Mouse (Mus musculus): Measurements from ENCODE around the gene Scamp5. TPM values are rescaled to one million over a fixed set of nuclear protein-coding genes. Genes with fewer than 3 reads are reported as not detected.
A peak's percentile ranks its signal among the peaks of the same experiment; 100 is the strongest.

The Scamp5 gene
- polyA plus RNA-seq (2015; fragmentation: Nextera tagmentation; extraction: Ambion mirVana), result 153 and 155 TPM in 2 replicates

GRCm38 (mm10) chr9:57467896-57468549, at the start of gene Scamp5:
TSS of gene Scamp5 (minus strand) at chr9:57468060.
- Histone ChIP-seq H3K9ac (peak within 1 kb of the TSS; percentile 83), H3K36me3 (replicated peaks) (no peaks in the 10 kb centered on the region), H3K4me3 (peak within 1 kb of the TSS; percentile 65), H3K4me1 (peaks cover 26% of the 10 kb centered on the region), H3K4me2 (peak within 1 kb of the TSS; percentile 79), H3K9me3 (no peaks in the 10 kb centered on the region), H3K27me3 (replicated peaks) (no peaks in the 10 kb centered on the region), H3K27ac (peak within 1 kb of the TSS; percentile 93)
- ATAC-seq (replicated peaks), result peak; percentile 95
- WGBS, result 2% methylated on average over 47 of the region's 48 CpGs

GRCm38 (mm10) chr9:57517113-57517512, 49.3 kb upstream of the Scamp5 start:
- no peaks in the 10 kb centered on the region for H3K9me3 ChIP-seq
- H3K4me1 ChIP-seq, result peaks cover 6% of the 10 kb centered on the region
- H3K36me3 ChIP-seq (replicated peaks), result no peaks in the 10 kb centered on the region
- ATAC-seq (replicated peaks), result no peak
- no peak overlapping the region for H3K4me3 ChIP-seq
- no peak overlapping the region for H3K4me2 ChIP-seq
- 12% methylated on average over 3 of the region's 3 CpGs for WGBS
- H3K9ac ChIP-seq, result no peak overlapping the region
- peak overlapping the region; percentile 66 for H3K27ac ChIP-seq
- H3K27me3 ChIP-seq (replicated peaks), result no peaks in the 10 kb centered on the region

GRCm38 (mm10) chr9:57510577-57510976, 42.7 kb upstream of the Scamp5 start:
- Histone ChIP-seq H3K4me3 (no peak overlapping the region), H3K27me3 (replicated peaks) (0 out of 2 replicates have a peak, but pooled peaks cover 4% of the 10 kb centered on the region), H3K9me3 (no peaks in the 10 kb centered on the region), H3K4me1 (peaks cover 9% of the 10 kb centered on the region), H3K9ac (no peak overlapping the region), H3K27ac (no peak overlapping the region), H3K4me2 (no peak overlapping the region), H3K36me3 (replicated peaks) (no peaks in the 10 kb centered on the region)
- no peak for ATAC-seq (replicated peaks)
- WGBS, result 59% methylated on average over 2 of the region's 2 CpGs

- Histone ChIP-seq H3K27me3 (replicated peaks) (peaks cover 31% of the 10 kb centered on the region), H3K9ac (no peak overlapping the region), H3K27ac (peak overlapping the region; percentile 77), H3K4me1 (peaks cover 56% of the 10 kb centered on the region), H3K36me3 (replicated peaks) (no peaks in the 10 kb centered on the region), H3K9me3 (no peaks in the 10 kb centered on the region), H3K4me2 (peak overlapping the region; percentile 98), H3K4me3 (peak overlapping the region; percentile 7)
- 5% methylated on average over 8 of the region's 8 CpGs for WGBS
- peak; percentile 92 for ATAC-seq (replicated peaks)
Observed at GRCm38 (mm10) chr9:57505700-57506099, 37.8 kb upstream of the Scamp5 start.

GRCm38 (mm10) chr9:57504891-57505290, 37.0 kb upstream of the Scamp5 start:
- WGBS, result 47% methylated on average over 10 of the region's 10 CpGs
- peaks cover 36% of the 10 kb centered on the region for H3K27me3 ChIP-seq (replicated peaks)
- H3K4me1 ChIP-seq, result peaks cover 56% of the 10 kb centered on the region
- no peaks in the 10 kb centered on the region for H3K9me3 ChIP-seq
- peak overlapping the region; percentile 77 for H3K27ac ChIP-seq
- peak overlapping the region; percentile 98 for H3K4me2 ChIP-seq
- no peak for ATAC-seq (replicated peaks)
- no peaks in the 10 kb centered on the region for H3K36me3 ChIP-seq (replicated peaks)
- H3K4me3 ChIP-seq, result peak overlapping the region; percentile 47
- H3K9ac ChIP-seq, result no peak overlapping the region; the same call in 1 of the 2 replicates

- peak; percentile 57 for ATAC-seq (replicated peaks)
- H3K9me3 ChIP-seq, result no peaks in the 10 kb centered on the region
- no peaks in the 10 kb centered on the region for H3K36me3 ChIP-seq (replicated peaks)
- 1% methylated on average over 34 of the region's 34 CpGs for WGBS
- H3K27ac ChIP-seq, result peak overlapping the region; percentile 77
- H3K4me1 ChIP-seq, result peaks cover 56% of the 10 kb centered on the region
- peak overlapping the region; percentile 47 for H3K4me3 ChIP-seq
- H3K9ac ChIP-seq, result peak overlapping the region; percentile 53
- H3K27me3 ChIP-seq (replicated peaks), result peaks cover 36% of the 10 kb centered on the region
- peak overlapping the region; percentile 98 for H3K4me2 ChIP-seq
Observed at GRCm38 (mm10) chr9:57504381-57504700, 36.5 kb upstream of the Scamp5 start.

- H3K9me3 ChIP-seq, result no peaks in the 10 kb centered on the region
- H3K4me2 ChIP-seq, result peak within 1 kb of the TSS; percentile 98
- ATAC-seq (replicated peaks), result peak; percentile 61; the same call in 1 of the 2 replicates
- H3K27me3 ChIP-seq (replicated peaks), result peaks cover 36% of the 10 kb centered on the region
- H3K27ac ChIP-seq, result peak within 1 kb of the TSS; percentile 77
- H3K36me3 ChIP-seq (replicated peaks), result no peaks in the 10 kb centered on the region
- under 1% methylated on average over 46 of the region's 46 CpGs for WGBS
- peak within 1 kb of the TSS; percentile 47 for H3K4me3 ChIP-seq
- peak within 1 kb of the TSS; percentile 53 for H3K9ac ChIP-seq
- H3K4me1 ChIP-seq, result peaks cover 56% of the 10 kb centered on the region
Observed at GRCm38 (mm10) chr9:57503622-57504380, 35.9 kb upstream of the Scamp5 start, which contains the start of gene Rpp25. TSS of gene Rpp25 (plus strand) at chr9:57504026.

- H3K36me3 ChIP-seq (replicated peaks), result no peaks in the 10 kb centered on the region
- H3K9me3 ChIP-seq, result no peaks in the 10 kb centered on the region
- H3K27ac ChIP-seq, result peak overlapping the region; percentile 77
- peak overlapping the region; percentile 98 for H3K4me2 ChIP-seq
- H3K4me1 ChIP-seq, result peaks cover 59% of the 10 kb centered on the region
- ATAC-seq (replicated peaks), result no peak
- WGBS, result 5% methylated on average over 23 of the region's 23 CpGs
- peak overlapping the region; percentile 53; the same call in 1 of the 2 replicates for H3K9ac ChIP-seq
- H3K4me3 ChIP-seq, result peak overlapping the region; percentile 47
- H3K27me3 ChIP-seq (replicated peaks), result peaks cover 36% of the 10 kb centered on the region
Observed at GRCm38 (mm10) chr9:57502911-57503621, 35.2 kb upstream of the Scamp5 start.

- Histone ChIP-seq H3K27me3 (replicated peaks) (peaks cover 38% of the 10 kb centered on the region), H3K4me3 (peak overlapping the region; percentile 27), H3K4me1 (peaks cover 59% of the 10 kb centered on the region), H3K36me3 (replicated peaks) (no peaks in the 10 kb centered on the region), H3K9ac (peak overlapping the region; percentile 38), H3K9me3 (no peaks in the 10 kb centered on the region), H3K27ac (peak overlapping the region; percentile 77), H3K4me2 (peak overlapping the region; percentile 98)
- ATAC-seq (replicated peaks), result no peak; the same call in 1 of the 2 replicates
- 2% methylated on average over 20 of the region's 20 CpGs for WGBS
Observed at GRCm38 (mm10) chr9:57501861-57502260, 34.0 kb upstream of the Scamp5 start.

- Histone ChIP-seq H3K9me3 (no peaks in the 10 kb centered on the region), H3K27ac (peak overlapping the region; percentile 77), H3K4me1 (peaks cover 59% of the 10 kb centered on the region), H3K4me2 (peak overlapping the region; percentile 98), H3K4me3 (peak overlapping the region; percentile 27), H3K27me3 (replicated peaks) (peaks cover 38% of the 10 kb centered on the region), H3K36me3 (replicated peaks) (no peaks in the 10 kb centered on the region), H3K9ac (peak overlapping the region; percentile 38; the same call in 1 of the 2 replicates)
- 3% methylated on average over 13 of the region's 13 CpGs for WGBS
- no peak for ATAC-seq (replicated peaks)
Observed at GRCm38 (mm10) chr9:57501452-57501851, 33.6 kb upstream of the Scamp5 start.

GRCm38 (mm10) chr9:57498536-57498935, 30.7 kb upstream of the Scamp5 start:
- H3K9me3 ChIP-seq, result no peaks in the 10 kb centered on the region
- no peak overlapping the region for H3K4me2 ChIP-seq
- H3K36me3 ChIP-seq (replicated peaks), result no peaks in the 10 kb centered on the region
- H3K27me3 ChIP-seq (replicated peaks), result peaks cover 16% of the 10 kb centered on the region
- ATAC-seq (replicated peaks), result no peak
- H3K9ac ChIP-seq, result no peak overlapping the region
- H3K4me1 ChIP-seq, result peaks cover 31% of the 10 kb centered on the region
- peak overlapping the region; percentile 59; the same call in 1 of the 2 replicates for H3K27ac ChIP-seq
- WGBS, result 47% methylated on average over 7 of the region's 7 CpGs
- H3K4me3 ChIP-seq, result no peak overlapping the region

GRCm38 (mm10) chr9:57497236-57497635, 29.4 kb upstream of the Scamp5 start:
- Histone ChIP-seq H3K27ac (no peak overlapping the region), H3K4me1 (peaks cover 18% of the 10 kb centered on the region), H3K27me3 (replicated peaks) (peaks cover 10% of the 10 kb centered on the region; the same call in 1 of the 2 replicates), H3K4me3 (no peak overlapping the region), H3K36me3 (replicated peaks) (no peaks in the 10 kb centered on the region), H3K4me2 (no peak overlapping the region), H3K9ac (no peak overlapping the region), H3K9me3 (no peaks in the 10 kb centered on the region)
- WGBS, result 73% methylated on average over 5 of the region's 5 CpGs
- no peak for ATAC-seq (replicated peaks)

Data from midbrain, embryonic 15.5 days (tissue).